Mouse (Mus musculus) liver, adult 2 months (tissue): ENCODE measurements at regions not wholly inside any gene's neighbourhood (a gene's known extent, or its start where the extent isn't known, plus 50 kb on each side); places are given as distances from the start of the nearest gene placed in this dataset.
A peak's percentile ranks its signal among the peaks of the same experiment; 100 is the strongest.
"Not testable (repeated sequence)": the region's sequence is repeated elsewhere in the genome, so short reads cannot be mapped to it uniquely, and the experiment has no call there.

ENCODE experiments used
- DNase-seq: peaks from one replicate; pipeline ENCODE4 v3.0.0-alpha.2; 2011; ENCODE audit warnings: low read depth, low spot score; ENCODE audit errors: extremely low read depth
- H3K27ac ChIP-seq: fragments of 200-500 bp; replicated peaks from 2 replicates; pipeline ENCODE4 v1.5.1; 2012; ENCODE audit warnings: low read depth, mild to moderate bottlenecking, control low read depth, inconsistent platforms, low read length; ENCODE audit not compliant: insufficient read depth
- H3K27me3 ChIP-seq: fragments of 200-500 bp; 2 replicates; pipeline ENCODE4 v1.6.1; 2012; ENCODE audit warnings: mild to moderate bottlenecking, moderate library complexity, low read length, inconsistent platforms; ENCODE audit not compliant: control insufficient read depth, insufficient read depth
- H3K36me3 ChIP-seq: fragments of 200-500 bp; 2 replicates; pipeline ENCODE4 v1.6.1; 2012; ENCODE audit warnings: low read length, inconsistent platforms; ENCODE audit not compliant: control insufficient read depth, insufficient read depth
- H3K4me1 ChIP-seq: fragments of 200-500 bp; 2 replicates; pipeline ENCODE4 v1.6.1; 2011; ENCODE audit warnings: low read length; ENCODE audit not compliant: control insufficient read depth, insufficient read depth
- H3K4me3 ChIP-seq: fragments of 200-500 bp; 2 replicates; pipeline ENCODE4 v1.5.1; 2011; ENCODE audit warnings: low read depth, mild to moderate bottlenecking, control low read depth, low read length, moderate library complexity; ENCODE audit not compliant: insufficient read depth
- H3K79me2 ChIP-seq: fragments of 200-500 bp; 2 replicates; pipeline ENCODE4 v1.6.1; 2012; ENCODE audit warnings: inconsistent platforms, mild to moderate bottlenecking, low read length, moderate library complexity; ENCODE audit not compliant: control insufficient read depth, insufficient read depth
- H3K9ac ChIP-seq: fragments of 200-500 bp; 2 replicates; pipeline ENCODE4 v1.6.1; 2012; ENCODE audit warnings: low read depth, mild to moderate bottlenecking, control low read depth, inconsistent platforms, low read length
- WGBS: fragments of 180-500 bp; shearing (Covaris S2); methylation state at CpG from one replicate; pipeline ENCODE4 v1.1.7; 2018; 5-methylcytosine and 5-hydroxymethylcytosine counted together

GRCm38 (mm10) chr19:17275861-17276502 lies 96.7 kb downstream of the Gcnt1 start:
- H3K79me2 ChIP-seq, H3K4me3 ChIP-seq, H3K27ac ChIP-seq, H3K36me3 ChIP-seq, H3K4me1 ChIP-seq, H3K9ac ChIP-seq, H3K27me3 ChIP-seq: not testable (repeated sequence)
- 67% methylated on average over 1 of the region's 1 CpGs for WGBS
- peak; percentile 41 for DNase-seq
